Mouse (Mus musculus) splenic B cell, adult 2 months (primary cell): ENCODE measurements around the gene Eif4b.

ENCODE experiments used
- DNase-seq: peaks from one replicate; pipeline ENCODE4 v3.0.0-alpha.2; 2011; ENCODE audit warnings: low read depth, low spot score
- H3K27me3 ChIP-seq: 2 replicates; pipeline ENCODE4 v1.6.1; 2012; ENCODE audit warnings: mild to moderate bottlenecking, low read length, moderate library complexity, mixed read lengths; ENCODE audit not compliant: control insufficient read depth, poor library complexity, insufficient read depth, severe bottlenecking
- H3K36me3 ChIP-seq: 2 replicates; pipeline ENCODE4 v1.6.1; 2012; ENCODE audit warnings: mild to moderate bottlenecking, low read length, moderate library complexity, mixed read lengths; ENCODE audit not compliant: control insufficient read depth, poor library complexity, insufficient read depth, severe bottlenecking

The Eif4b gene

DNA sequence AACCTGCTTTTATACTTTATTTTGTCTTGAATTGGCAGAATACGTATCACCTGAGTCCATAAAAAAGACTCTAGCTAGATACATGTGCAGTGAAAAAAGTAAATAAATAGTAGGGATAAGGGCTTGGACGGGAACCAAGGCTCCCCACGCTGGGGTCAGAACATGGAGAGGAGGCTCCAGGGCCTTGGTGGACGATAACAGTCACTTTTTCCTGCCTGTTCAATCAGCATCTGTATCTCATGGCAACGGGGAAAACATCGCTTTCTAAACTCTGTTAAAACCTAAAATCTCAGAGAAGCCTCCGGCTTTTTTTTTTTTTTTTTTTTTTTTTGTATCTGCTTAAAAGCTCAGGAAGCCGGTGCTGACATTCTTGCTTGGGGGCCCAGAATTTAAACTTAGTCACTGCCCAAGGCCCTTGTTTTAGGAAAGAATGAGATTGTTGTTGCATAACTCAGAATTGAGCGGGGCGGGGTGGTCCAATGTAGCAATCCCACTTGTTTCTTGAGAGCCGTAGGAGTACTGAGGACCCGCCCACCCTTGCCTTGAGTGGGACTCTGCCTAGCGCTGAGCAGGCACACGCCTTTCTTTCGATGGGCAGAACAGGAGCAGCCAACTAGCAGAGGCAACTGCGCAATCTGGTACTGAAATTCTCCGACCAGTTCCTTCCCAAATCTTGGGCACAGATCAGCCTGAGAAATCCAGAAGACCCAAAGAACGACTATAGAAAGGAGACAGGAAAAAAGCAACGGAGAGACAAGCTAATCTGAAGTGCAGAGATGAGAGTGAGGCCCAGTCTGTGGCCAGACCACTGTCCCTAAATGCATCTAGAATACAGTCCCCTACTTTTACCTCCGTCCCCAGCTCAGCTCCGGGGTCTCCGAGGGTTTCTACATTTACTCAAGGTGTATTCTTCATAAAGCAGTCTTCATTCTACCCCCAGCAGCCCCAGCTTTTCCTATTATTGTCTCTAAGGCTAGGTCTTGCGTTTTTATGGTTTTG, 69.6 kb downstream of the Eif4b start:
- no peaks in the 10 kb centered on the region for H3K36me3 ChIP-seq
- no peak for DNase-seq
- 0 out of 2 replicates have a peak, but pooled peaks cover 1% of the 10 kb centered on the region for H3K27me3 ChIP-seq

- Histone ChIP-seq H3K27me3 (0 out of 2 replicates have a peak, but pooled peaks cover 1% of the 10 kb centered on the region), H3K36me3 (no peaks in the 10 kb centered on the region)
- no peak for DNase-seq
Observed at GRCm38 (mm10) chr15:102144274-102144711, 70.7 kb downstream of the Eif4b start, which contains the start of gene Igfbp6. Gene Igfbp6, plus strand, starts transcription at chr15:102144362.

DNA sequence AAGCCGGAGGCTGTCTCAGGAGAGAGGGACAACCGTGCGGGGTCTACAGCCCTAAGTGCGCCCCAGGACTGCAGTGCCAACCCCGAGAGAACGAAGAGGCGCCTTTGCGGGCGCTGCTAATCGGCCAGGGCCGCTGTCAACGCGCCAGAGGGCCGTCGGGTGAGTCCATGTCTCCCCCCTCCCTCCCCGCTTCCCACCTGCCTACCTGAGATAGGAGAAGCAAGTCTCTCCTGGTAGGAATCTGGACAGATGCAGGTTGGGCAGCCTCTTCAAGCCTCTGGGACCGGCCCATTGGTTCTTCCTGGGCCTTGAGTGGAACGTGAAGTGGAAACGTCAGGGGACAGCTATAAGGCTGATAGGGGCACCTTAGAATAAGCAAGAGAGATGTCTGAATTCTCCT, 71.2 kb downstream of the Eif4b start:
- no peaks in the 10 kb centered on the region for H3K36me3 ChIP-seq
- no peak for DNase-seq
- H3K27me3 ChIP-seq = 0 out of 2 replicates have a peak, but pooled peaks cover 1% of the 10 kb centered on the region

DNA sequence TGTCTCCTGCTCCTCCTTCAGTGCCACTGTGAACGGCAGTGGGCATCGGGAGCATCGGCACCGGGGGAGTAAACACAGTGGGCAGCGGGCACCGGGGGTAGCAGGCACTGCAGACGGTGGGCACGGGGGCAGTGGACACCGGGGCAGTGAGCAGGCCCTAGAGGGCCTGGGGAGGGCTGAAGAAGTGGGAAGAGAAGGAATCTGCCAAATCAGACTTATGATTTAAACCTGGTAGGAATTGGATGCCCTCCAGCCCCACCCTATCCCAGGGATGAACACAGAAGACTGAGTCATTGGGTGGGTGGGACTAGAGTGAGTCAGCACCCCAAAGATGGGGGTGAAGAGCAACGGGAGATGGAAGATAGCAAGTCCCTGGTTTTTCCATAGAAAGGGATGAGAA, 71.8 kb downstream of the Eif4b start:
- Histone ChIP-seq H3K27me3 (0 out of 2 replicates have a peak, but pooled peaks cover 1% of the 10 kb centered on the region), H3K36me3 (no peaks in the 10 kb centered on the region)
- DNase-seq = no peak

DNA sequence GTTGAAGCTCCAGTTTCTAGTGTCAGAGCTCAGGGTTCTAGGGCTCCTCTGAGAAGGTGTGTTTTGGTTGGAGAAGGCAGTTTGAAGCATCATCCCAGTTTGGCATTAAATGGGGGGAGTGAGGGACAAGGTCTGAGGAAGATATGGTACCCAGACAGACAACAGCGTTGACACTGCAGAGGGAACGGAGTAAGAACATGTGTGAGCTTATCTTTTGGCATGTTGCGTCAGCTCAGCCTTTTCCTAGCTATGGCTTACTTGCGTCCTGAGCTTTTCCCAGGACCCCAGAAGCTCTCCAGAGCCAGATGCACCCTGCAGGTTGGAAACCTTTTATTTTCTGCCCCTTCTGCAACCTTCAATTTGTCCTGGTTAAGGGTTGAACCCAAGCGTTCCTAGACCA, 72.5 kb downstream of the Eif4b start:
- Histone ChIP-seq H3K27me3 (0 out of 2 replicates have a peak, but pooled peaks cover 1% of the 10 kb centered on the region), H3K36me3 (no peaks in the 10 kb centered on the region)
- DNase-seq = no peak
